Mouse (Mus musculus): ENCODE measurements around the gene Eif4b. TPM values are rescaled to one million over a fixed set of nuclear protein-coding genes. Genes with fewer than 3 reads are reported as not detected.
A peak's percentile ranks its signal among the peaks of the same experiment; 100 is the strongest.

Gene Eif4b
- polyA plus RNA-seq, 1 experiment from 2014 or later, result 47.8 TPM

- no peak for ATAC-seq
- H3K27ac ChIP-seq (ENCODE audit: low read depth, low read length), result no peak overlapping the region
- no peak for TF ChIP-seq CTCF (IDR thresholded peaks at IDR 0.05; ENCODE audit: low read depth)
- no peak overlapping the region for H3K4me3 ChIP-seq (ENCODE audit: low read depth, low read length)
- H3K4me2 ChIP-seq (replicated peaks; ENCODE audit: low read depth), result no peak overlapping the region
- no peaks in the 10 kb centered on the region for H3K36me3 ChIP-seq (ENCODE audit: control insufficient read depth, insufficient read depth)
- H3K4me1 ChIP-seq (replicated peaks; ENCODE audit: control insufficient read depth, insufficient read depth, low read length), result no peaks in the 10 kb centered on the region
- H3K27me3 ChIP-seq (replicated peaks; ENCODE audit: control insufficient read depth, insufficient read depth, low read length), result no peaks in the 10 kb centered on the region
- no peak overlapping the region for H3K9ac ChIP-seq (ENCODE audit: low read depth, low read length)
- no peaks in the 10 kb centered on the region for H3K9me3 ChIP-seq (ENCODE audit: control insufficient read depth)
These were observed 23.7 kb upstream of the Eif4b start for GRCm38 (mm10) chr15:102049871-102050270.

DNA sequence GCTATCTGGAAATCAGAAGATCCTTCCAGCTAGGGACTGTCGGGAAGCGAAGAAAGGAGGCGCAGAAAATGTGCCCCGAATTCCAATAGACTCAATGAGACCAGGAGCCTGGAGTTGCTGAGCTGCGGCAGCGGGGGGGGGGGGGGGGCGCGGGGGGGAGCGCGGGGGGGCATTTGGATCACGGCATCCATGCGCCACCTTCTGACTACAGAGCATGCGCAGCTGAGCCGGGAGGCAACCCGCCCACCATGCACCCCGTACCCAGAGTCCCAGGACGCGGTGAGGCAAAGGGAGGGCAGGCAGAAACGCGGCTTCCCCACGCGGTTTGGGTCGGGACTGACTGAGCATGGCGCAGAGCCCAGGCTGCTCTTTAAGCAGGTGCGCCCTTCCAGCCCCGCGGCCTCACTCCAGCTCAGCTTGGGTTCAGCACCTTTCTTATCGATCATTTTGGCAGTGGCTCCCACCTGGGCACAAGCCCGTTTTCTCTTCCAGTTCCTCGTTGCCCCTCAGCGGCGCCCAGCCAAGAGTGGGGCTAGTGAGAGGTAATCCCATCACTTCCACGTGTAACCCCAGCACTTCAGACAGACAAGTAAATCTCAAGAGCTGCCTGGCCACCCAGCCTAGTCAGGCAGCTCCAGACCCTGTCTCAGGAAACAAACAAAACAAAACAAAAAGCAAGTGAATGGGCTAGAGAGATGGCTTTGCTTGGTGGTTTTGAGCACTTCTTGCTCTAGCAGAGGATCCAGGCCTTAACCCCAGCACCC lies 21.5 kb upstream of the Eif4b start:
- H3K9ac ChIP-seq (ENCODE audit: low read depth, low read length), result peak overlapping the region; percentile 17; the same call in 1 of the 2 replicates
- no peaks in the 10 kb centered on the region for H3K4me1 ChIP-seq (replicated peaks; ENCODE audit: control insufficient read depth, insufficient read depth, low read length)
- under 1% methylated on average over 24 of the region's 33 CpGs for WGBS
- H3K9me3 ChIP-seq (ENCODE audit: control insufficient read depth), result no peaks in the 10 kb centered on the region
- H3K4me3 ChIP-seq (ENCODE audit: low read depth, low read length), result peak overlapping the region; percentile 39
- no peak overlapping the region for H3K27ac ChIP-seq (ENCODE audit: low read depth, low read length)
- H3K36me3 ChIP-seq (ENCODE audit: control insufficient read depth, insufficient read depth), result no peaks in the 10 kb centered on the region
- no peaks in the 10 kb centered on the region for H3K27me3 ChIP-seq (replicated peaks; ENCODE audit: control insufficient read depth, insufficient read depth, low read length)
- ATAC-seq, result peak; percentile 63
- TF ChIP-seq CTCF (IDR thresholded peaks at IDR 0.05; ENCODE audit: low read depth), result peak; percentile 39
- peak overlapping the region; percentile 77 for H3K4me2 ChIP-seq (replicated peaks; ENCODE audit: low read depth)

DNA sequence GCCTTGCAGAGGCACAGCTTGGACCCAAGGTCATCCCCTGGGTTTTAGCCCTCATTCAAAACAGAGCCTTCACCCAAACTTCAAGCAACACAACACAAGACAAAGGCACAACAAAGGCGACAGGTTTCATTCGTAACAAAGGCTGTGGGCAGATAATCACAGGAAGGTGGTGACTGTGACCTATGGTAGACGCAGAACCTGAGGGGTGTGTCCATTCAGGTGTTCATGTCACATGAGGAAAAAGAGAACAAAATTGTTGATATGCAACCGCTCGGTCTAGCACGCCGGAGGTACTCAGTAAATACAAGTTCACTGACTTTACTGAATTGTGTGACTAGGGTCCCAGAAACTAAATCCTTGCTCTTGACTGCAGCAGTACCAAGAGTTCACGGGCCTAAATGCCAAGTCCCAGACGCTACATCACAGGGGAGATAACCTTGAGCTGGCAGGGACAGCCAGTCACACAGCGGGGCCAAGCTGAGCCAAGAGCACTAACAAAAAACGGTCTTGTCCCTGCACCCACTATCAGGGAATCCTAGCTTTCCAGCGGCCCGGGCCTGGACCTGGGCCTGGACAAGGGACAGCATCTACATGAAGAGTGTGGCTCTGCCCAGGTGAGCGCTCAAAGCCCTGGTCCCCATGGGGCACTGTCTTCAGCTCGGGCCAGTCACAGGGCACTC lies 16.9 kb upstream of the Eif4b start:
- no peak overlapping the region for H3K4me2 ChIP-seq (replicated peaks; ENCODE audit: low read depth)
- H3K4me3 ChIP-seq (ENCODE audit: low read depth, low read length), result no peak overlapping the region
- H3K9me3 ChIP-seq (ENCODE audit: control insufficient read depth), result no peaks in the 10 kb centered on the region
- no peak for ATAC-seq
- 74% methylated on average over 15 of the region's 15 CpGs for WGBS
- no peaks in the 10 kb centered on the region for H3K36me3 ChIP-seq (ENCODE audit: control insufficient read depth, insufficient read depth)
- H3K27me3 ChIP-seq (replicated peaks; ENCODE audit: control insufficient read depth, insufficient read depth, low read length), result no peaks in the 10 kb centered on the region
- no peak overlapping the region for H3K27ac ChIP-seq (ENCODE audit: low read depth, low read length)
- no peak overlapping the region for H3K9ac ChIP-seq (ENCODE audit: low read depth, low read length)
- no peaks in the 10 kb centered on the region for H3K4me1 ChIP-seq (replicated peaks; ENCODE audit: control insufficient read depth, insufficient read depth, low read length)
- TF ChIP-seq CTCF (IDR thresholded peaks at IDR 0.05; ENCODE audit: low read depth), result no peak

DNA sequence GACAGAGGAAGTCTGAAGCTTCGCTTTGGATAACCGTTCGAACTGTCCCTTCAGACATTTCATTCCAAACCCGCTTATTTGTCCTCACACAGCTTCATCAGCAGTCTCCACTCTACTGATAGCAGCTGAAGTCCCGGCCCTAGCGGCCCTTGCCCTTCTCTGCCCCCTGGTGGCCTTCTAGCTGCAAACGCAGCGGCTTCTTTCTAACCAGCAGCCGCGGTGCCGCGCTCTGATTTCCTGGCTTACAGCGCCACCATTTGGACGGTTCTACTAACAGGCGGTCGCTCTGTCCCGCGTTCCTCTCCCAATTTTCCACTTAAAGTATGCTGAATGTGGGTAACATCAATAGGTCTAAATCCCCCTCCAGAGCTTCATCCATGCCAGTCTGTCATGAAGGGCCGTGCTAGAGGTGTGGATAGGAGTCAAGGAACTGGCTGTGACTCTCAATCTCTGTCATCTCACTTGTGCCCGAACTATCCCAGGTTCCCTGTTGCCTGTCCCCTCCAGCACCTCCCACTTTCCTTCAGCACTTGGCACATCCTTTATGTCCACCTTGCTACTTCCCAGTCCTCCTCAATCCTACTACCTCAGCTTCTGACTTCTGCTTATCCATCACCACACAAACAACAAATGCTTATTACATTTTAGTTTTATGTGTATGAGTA lies 7.8 kb upstream of the Eif4b start:
- no peaks in the 10 kb centered on the region for H3K36me3 ChIP-seq (ENCODE audit: control insufficient read depth, insufficient read depth)
- H3K4me2 ChIP-seq (replicated peaks; ENCODE audit: low read depth), result no peak overlapping the region
- H3K4me1 ChIP-seq (replicated peaks; ENCODE audit: control insufficient read depth, insufficient read depth, low read length), result no peaks in the 10 kb centered on the region
- no peak overlapping the region for H3K9ac ChIP-seq (ENCODE audit: low read depth, low read length)
- no peaks in the 10 kb centered on the region for H3K27me3 ChIP-seq (replicated peaks; ENCODE audit: control insufficient read depth, insufficient read depth, low read length)
- TF ChIP-seq CTCF (IDR thresholded peaks at IDR 0.05; ENCODE audit: low read depth), result peak; percentile 99
- H3K27ac ChIP-seq (ENCODE audit: low read depth, low read length), result no peak overlapping the region
- H3K9me3 ChIP-seq (ENCODE audit: control insufficient read depth), result no peaks in the 10 kb centered on the region
- ATAC-seq, result peak; percentile 83
- H3K4me3 ChIP-seq (ENCODE audit: low read depth, low read length), result no peak overlapping the region
- WGBS, result 3% methylated on average over 20 of the region's 20 CpGs

GRCm38 (mm10) chr15:102070476-102071467 lies 2.8 kb upstream of the Eif4b start:
- no peak overlapping the region for H3K4me3 ChIP-seq (ENCODE audit: low read depth, low read length)
- no peaks in the 10 kb centered on the region for H3K27me3 ChIP-seq (replicated peaks; ENCODE audit: control insufficient read depth, insufficient read depth, low read length)
- no peaks in the 10 kb centered on the region for H3K36me3 ChIP-seq (ENCODE audit: control insufficient read depth, insufficient read depth)
- TF ChIP-seq CTCF (IDR thresholded peaks at IDR 0.05; ENCODE audit: low read depth), result no peak
- H3K9me3 ChIP-seq (ENCODE audit: control insufficient read depth), result no peaks in the 10 kb centered on the region
- no peaks in the 10 kb centered on the region for H3K4me1 ChIP-seq (replicated peaks; ENCODE audit: control insufficient read depth, insufficient read depth, low read length)
- H3K4me2 ChIP-seq (replicated peaks; ENCODE audit: low read depth), result no peak overlapping the region
- no peak overlapping the region for H3K9ac ChIP-seq (ENCODE audit: low read depth, low read length)
- no peak for ATAC-seq
- no peak overlapping the region for H3K27ac ChIP-seq (ENCODE audit: low read depth, low read length)
- 58% methylated on average over 13 of the region's 13 CpGs for WGBS
